Mouse (Mus musculus) left cerebral cortex, adult 11 months (tissue): ENCODE data around the gene Hcar2.

Source experiments
- DNase-seq: peaks from one replicate; pipeline ENCODE4 v3.0.0; 2022; ENCODE audit warnings: low spot score

Gene Hcar2

GRCm38 (mm10) chr5:123865365-123865764 lies at the start of gene Hcar2:
Gene Hcar2 (minus strand): TSS chr5:123865499.
- no peak for DNase-seq

GRCm38 (mm10) chr5:123914852-123915251 lies 49.6 kb upstream of the Hcar2 start:
- no peak for DNase-seq

GRCm38 (mm10) chr5:123907631-123907977 lies 42.3 kb upstream of the Hcar2 start:
- no peak for DNase-seq

- peak; percentile 94 for DNase-seq
These were observed 41.8 kb upstream of the Hcar2 start, which contains the start of gene Denr for GRCm38 (mm10) chr5:123906976-123907630. Gene Denr (plus strand): TSS chr5:123907175.

- no peak for DNase-seq
These were observed 41.1 kb upstream of the Hcar2 start for GRCm38 (mm10) chr5:123906146-123906975.

GRCm38 (mm10) chr5:123904059-123904672 lies 38.9 kb upstream of the Hcar2 start:
- no peak for DNase-seq

GRCm38 (mm10) chr5:123897352-123897751 lies 32.1 kb upstream of the Hcar2 start:
- no peak for DNase-seq

GRCm38 (mm10) chr5:123896395-123896794 lies 31.1 kb upstream of the Hcar2 start:
- DNase-seq = no peak

GRCm38 (mm10) chr5:123893520-123893919 lies 28.2 kb upstream of the Hcar2 start:
- DNase-seq = no peak

GRCm38 (mm10) chr5:123891669-123892068 lies 26.4 kb upstream of the Hcar2 start:
- DNase-seq = no peak

GRCm38 (mm10) chr5:123890987-123891386 lies 25.7 kb upstream of the Hcar2 start:
- no peak for DNase-seq

GRCm38 (mm10) chr5:123890312-123890711 lies 25.0 kb upstream of the Hcar2 start:
- DNase-seq = no peak

GRCm38 (mm10) chr5:123886365-123886764 lies 21.1 kb upstream of the Hcar2 start:
- DNase-seq = no peak

GRCm38 (mm10) chr5:123884332-123884731 lies 19.0 kb upstream of the Hcar2 start:
- DNase-seq = no peak

- no peak for DNase-seq
These were observed 18.6 kb upstream of the Hcar2 start for GRCm38 (mm10) chr5:123883891-123884290.

GRCm38 (mm10) chr5:123880778-123881177 lies 15.5 kb upstream of the Hcar2 start:
- no peak for DNase-seq

- no peak for DNase-seq
These were observed 14.6 kb upstream of the Hcar2 start, which contains the start of gene Hcar1 for GRCm38 (mm10) chr5:123879928-123880327. Gene Hcar1 (minus strand): TSS chr5:123880020.

GRCm38 (mm10) chr5:123878056-123878455 lies 12.8 kb upstream of the Hcar2 start:
- no peak for DNase-seq

- no peak for DNase-seq
These were observed 8.9 kb upstream of the Hcar2 start for GRCm38 (mm10) chr5:123874177-123874576.

GRCm38 (mm10) chr5:123869615-123870014 lies 4.3 kb upstream of the Hcar2 start:
- DNase-seq = no peak

GRCm38 (mm10) chr5:123866457-123866856 lies 1.2 kb upstream of the Hcar2 start:
- no peak for DNase-seq

GRCm38 (mm10) chr5:123863934-123864333 lies 1.4 kb downstream of the Hcar2 start:
- DNase-seq = no peak
